Mouse (Mus musculus) thymus, adult 2 months (tissue): ENCODE measurements around the gene Zic5.

ENCODE experiments used
- CTCF ChIP-seq: fragments of 200-500 bp; IDR thresholded peaks from 2 replicates; pipeline ENCODE4 v1.5.1; 2012; ENCODE audit warnings: mild to moderate bottlenecking, control low read depth, low read length, moderate library complexity, borderline replicate concordance; ENCODE audit not compliant: control insufficient read depth, poor library complexity, insufficient read depth; ENCODE audit errors: extremely low read depth
- POLR2A ChIP-seq: fragments of 200-500 bp; IDR thresholded peaks from 2 replicates; pipeline ENCODE4 v1.6.1; 2012; ENCODE audit warnings: mild to moderate bottlenecking, low read length, control low read depth, moderate library complexity; ENCODE audit not compliant: control insufficient read depth, poor library complexity, insufficient read depth; ENCODE audit errors: extremely low read depth

DNA sequence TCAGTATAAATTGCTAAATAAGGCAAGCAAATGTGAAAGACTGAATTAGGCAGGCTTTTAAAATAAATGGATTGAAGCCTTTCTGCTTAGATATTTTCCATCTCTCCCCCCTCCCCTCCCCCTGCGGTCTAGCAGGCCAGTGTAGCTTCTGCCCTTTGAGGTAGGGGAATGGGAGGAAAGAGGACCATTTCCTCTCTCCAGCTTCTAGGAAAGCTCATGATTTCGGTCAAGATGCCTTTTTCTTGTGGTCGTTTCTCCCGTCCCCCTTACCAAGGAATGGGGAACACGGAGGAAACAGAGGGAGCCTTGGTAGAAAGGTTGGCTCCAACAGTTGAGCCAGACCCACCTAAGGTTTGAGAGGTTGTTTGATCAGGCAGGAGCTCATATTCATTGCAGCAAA, 7.2 kb upstream of the Zic5 start:
- no peak for TF ChIP-seq POLR2A
- TF ChIP-seq CTCF: no peak
